Mouse (Mus musculus) heart, embryonic 11.5 days (tissue): Measurements from ENCODE around the gene Alox12b. TPM values are rescaled to one million over a fixed set of nuclear protein-coding genes. Genes with fewer than 3 reads are reported as not detected.
A peak's percentile ranks its signal among the peaks of the same experiment; 100 is the strongest.

ENCODE experiments used
- ATAC-seq: fragments of 200-750 bp; cut with Nextera tagmentation; replicated peaks from 2 replicates; pipeline ENCODE4 v1.8.0; 2017; ENCODE audit warnings: moderate library complexity; ENCODE audit not compliant: insufficient number of reproducible peaks, low FRiP score, low TSS enrichment
- H3K27ac ChIP-seq: fragments of 300-500 bp; sonication (generic); 2 replicates; pipeline ENCODE4 v1.5.1; 2014; ENCODE audit warnings: mild to moderate bottlenecking, low read depth, low read length
- H3K27me3 ChIP-seq: fragments of 300-500 bp; sonication (generic); 2 replicates; pipeline ENCODE4 v1.6.1; 2014; ENCODE audit warnings: mild to moderate bottlenecking, low read length, mixed read lengths; ENCODE audit not compliant: control insufficient read depth, insufficient read depth
- H3K36me3 ChIP-seq: fragments of 300-500 bp; sonication (generic); 2 replicates; pipeline ENCODE4 v1.6.1; 2014; ENCODE audit warnings: mild to moderate bottlenecking, low read length, moderate library complexity, mixed read lengths; ENCODE audit not compliant: control insufficient read depth, insufficient read depth
- H3K4me1 ChIP-seq: fragments of 300-500 bp; sonication (generic); 2 replicates; pipeline ENCODE4 v1.6.1; 2014; ENCODE audit warnings: low read length; ENCODE audit not compliant: control insufficient read depth, insufficient read depth
- H3K4me2 ChIP-seq: fragments of 300-500 bp; sonication (generic); 2 replicates; pipeline ENCODE4 v1.6.1; 2014; ENCODE audit warnings: mild to moderate bottlenecking, moderate library complexity
- H3K4me3 ChIP-seq: fragments of 300-500 bp; sonication (generic); 2 replicates; pipeline ENCODE4 v1.5.1; 2014; ENCODE audit warnings: low read depth, low read length
- H3K9ac ChIP-seq: fragments of 300-500 bp; sonication (generic); 2 replicates; pipeline ENCODE4 v1.6.1; 2014; ENCODE audit warnings: mild to moderate bottlenecking, low read depth, low read length, moderate library complexity
- H3K9me3 ChIP-seq: fragments of 300-500 bp; sonication (generic); replicated peaks from 2 replicates; pipeline ENCODE4 v1.6.1; 2016; ENCODE audit warnings: low read length; ENCODE audit not compliant: control insufficient read depth
- WGBS: fragments of 180-500 bp; shearing (Covaris S2); extraction: QIAGEN DNeasy Blood & Tissue Kit; methylation state at CpG from one replicate; pipeline ENCODE4 v1.1.7; 2014; ENCODE audit not compliant: insufficient replicate concordance; 5-methylcytosine and 5-hydroxymethylcytosine counted together
- polyA plus RNA-seq: library from polyadenylated mRNA; unstranded; fragments of >200 nt; fragmentation: Nextera tagmentation; extraction: Ambion mirVana; gene quantifications from 2 replicates; pipeline ENCODE4 v1.2.1, GENCODE M21; 2014

The Alox12b gene
- polyA plus RNA-seq, 1 experiment from 2014 or later = not detected

DNA sequence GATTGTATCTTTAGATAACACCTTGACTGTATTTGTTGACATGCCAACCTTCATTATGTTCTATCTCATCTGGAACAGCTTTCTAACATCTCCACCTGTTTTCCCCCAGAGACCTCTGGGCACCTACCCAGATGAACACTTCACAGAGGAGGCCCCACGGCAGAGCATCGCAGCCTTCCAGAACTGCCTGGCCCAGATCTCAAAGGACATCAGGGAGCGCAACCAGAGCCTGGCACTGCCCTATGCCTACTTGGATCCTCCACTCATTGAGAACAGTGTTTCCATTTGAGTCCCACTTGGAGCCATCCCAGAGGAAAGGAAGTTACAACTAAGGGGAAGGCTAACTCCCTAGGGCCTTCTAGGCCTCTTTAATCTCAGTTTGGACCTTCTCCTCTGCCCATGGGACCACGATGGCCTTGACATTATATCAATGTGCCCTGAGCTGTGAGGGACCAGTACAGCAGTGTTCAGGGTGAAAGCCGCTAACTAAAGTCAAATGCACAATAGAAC, 8.3 kb upstream of the Alox12b start:
- no peak for ATAC-seq
- Histone ChIP-seq H3K4me2 (no peak overlapping the region), H3K4me1 (no peaks in the 10 kb centered on the region), H3K9me3 (no peaks in the 10 kb centered on the region), H3K4me3 (no peak overlapping the region), H3K27ac (no peak overlapping the region), H3K9ac (no peak overlapping the region), H3K36me3 (no peaks in the 10 kb centered on the region), H3K27me3 (peaks cover 12% of the 10 kb centered on the region)
- 79% methylated on average over 5 of the region's 5 CpGs for WGBS

GRCm38 (mm10) chr11:69149728-69150127, 7.1 kb upstream of the Alox12b start:
- H3K4me1 ChIP-seq = no peaks in the 10 kb centered on the region
- peaks cover 14% of the 10 kb centered on the region for H3K27me3 ChIP-seq
- H3K9me3 ChIP-seq = no peaks in the 10 kb centered on the region
- no peak for ATAC-seq
- no peaks in the 10 kb centered on the region for H3K36me3 ChIP-seq
- 61% methylated on average over 6 of the region's 6 CpGs for WGBS
- no peak overlapping the region for H3K4me3 ChIP-seq
- H3K4me2 ChIP-seq = no peak overlapping the region
- no peak overlapping the region for H3K27ac ChIP-seq
- no peak overlapping the region for H3K9ac ChIP-seq

- peaks cover 18% of the 10 kb centered on the region for H3K27me3 ChIP-seq
- H3K4me3 ChIP-seq = peak overlapping the region; percentile 11; the same call in 1 of the 2 replicates
- 0 out of 2 replicates have a peak overlapping the region, but pooled peaks have one; percentile 12 for H3K9ac ChIP-seq
- H3K4me1 ChIP-seq = no peaks in the 10 kb centered on the region
- no peaks in the 10 kb centered on the region for H3K9me3 ChIP-seq
- H3K36me3 ChIP-seq = no peaks in the 10 kb centered on the region
- no peak for ATAC-seq
- WGBS = 8% methylated on average over 7 of the region's 7 CpGs
- no peak overlapping the region for H3K27ac ChIP-seq
- H3K4me2 ChIP-seq = peak overlapping the region; percentile 49
Observed at GRCm38 (mm10) chr11:69150444-69150843, 6.3 kb upstream of the Alox12b start.

GRCm38 (mm10) chr11:69151004-69151403, 5.8 kb upstream of the Alox12b start:
- no peak for ATAC-seq
- WGBS = 56% methylated on average over 6 of the region's 6 CpGs
- Histone ChIP-seq H3K4me2 (peak overlapping the region; percentile 49), H3K4me1 (no peaks in the 10 kb centered on the region), H3K9ac (0 out of 2 replicates have a peak overlapping the region, but pooled peaks have one; percentile 12), H3K36me3 (no peaks in the 10 kb centered on the region), H3K27ac (no peak overlapping the region), H3K4me3 (peak overlapping the region; percentile 11; the same call in 1 of the 2 replicates), H3K9me3 (no peaks in the 10 kb centered on the region), H3K27me3 (peaks cover 19% of the 10 kb centered on the region)

GRCm38 (mm10) chr11:69153831-69154230, 3.0 kb upstream of the Alox12b start:
- peaks cover 2% of the 10 kb centered on the region; the same call in 1 of the 2 replicates for H3K4me1 ChIP-seq
- H3K9ac ChIP-seq = no peak overlapping the region
- no peak overlapping the region for H3K27ac ChIP-seq
- WGBS = 75% methylated on average over 8 of the region's 8 CpGs
- H3K27me3 ChIP-seq = peaks cover 46% of the 10 kb centered on the region
- no peak overlapping the region for H3K4me2 ChIP-seq
- no peak for ATAC-seq
- H3K4me3 ChIP-seq = no peak overlapping the region
- H3K9me3 ChIP-seq = no peaks in the 10 kb centered on the region
- no peaks in the 10 kb centered on the region for H3K36me3 ChIP-seq

DNA sequence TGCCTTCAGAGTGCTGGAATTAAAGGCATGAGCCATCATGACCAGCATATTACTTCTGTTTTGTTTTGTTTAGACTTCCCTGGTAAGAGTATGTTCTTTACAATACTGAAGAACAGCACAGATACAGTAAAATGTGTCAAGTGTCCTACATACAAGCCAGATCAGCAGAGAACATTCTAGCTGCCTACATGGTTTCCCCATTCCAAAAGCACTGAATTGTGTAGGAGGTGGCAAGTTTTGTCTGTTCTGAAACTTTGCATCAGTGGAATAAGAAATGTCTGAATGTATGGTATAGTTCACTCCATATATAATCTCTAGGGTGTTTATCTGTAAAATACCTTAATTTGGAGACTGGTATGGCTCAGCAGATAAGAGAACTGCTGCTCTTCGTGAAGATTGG, 1.4 kb upstream of the Alox12b start:
- WGBS = 44% methylated on average over 1 of the region's 1 CpGs
- no peak overlapping the region for H3K4me2 ChIP-seq

GRCm38 (mm10) chr11:69169313-69169712, 12.5 kb downstream of the Alox12b start:
- Histone ChIP-seq H3K4me1 (no peaks in the 10 kb centered on the region), H3K4me2 (no peak overlapping the region), H3K36me3 (no peaks in the 10 kb centered on the region), H3K9ac (no peak overlapping the region), H3K27ac (no peak overlapping the region), H3K27me3 (peaks cover 11% of the 10 kb centered on the region), H3K4me3 (no peak overlapping the region), H3K9me3 (no peaks in the 10 kb centered on the region)
- WGBS = 85% methylated on average over 12 of the region's 12 CpGs
- no peak for ATAC-seq

More for the DNA sequence above, 1.4 kb upstream of the Alox12b start:
- Histone ChIP-seq H3K9ac (no peak overlapping the region), H3K4me1 (peaks cover 2% of the 10 kb centered on the region; the same call in 1 of the 2 replicates), H3K27me3 (peaks cover 52% of the 10 kb centered on the region), H3K9me3 (no peaks in the 10 kb centered on the region), H3K36me3 (no peaks in the 10 kb centered on the region), H3K4me3 (no peak overlapping the region), H3K27ac (no peak overlapping the region)
- no peak for ATAC-seq

DNA sequence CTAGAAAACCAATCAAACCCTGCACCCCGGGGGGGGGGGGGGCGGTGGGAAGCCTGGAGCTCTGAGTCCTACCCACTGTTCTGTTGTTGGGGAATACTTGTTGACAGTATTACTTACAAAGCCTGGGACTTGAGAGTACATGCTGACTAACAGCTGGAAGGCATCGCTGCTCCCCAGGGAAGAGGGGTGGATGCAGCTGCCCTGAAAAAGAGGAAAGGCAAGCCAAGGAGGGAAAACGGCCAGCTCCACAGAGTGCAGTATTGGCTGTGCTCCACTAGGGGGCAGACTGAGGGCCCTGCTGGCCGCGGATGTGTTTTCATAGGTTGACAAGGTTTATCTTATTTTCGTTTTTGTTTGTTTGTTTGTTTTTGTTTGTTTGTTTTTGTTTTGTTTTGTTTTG, 14.8 kb downstream of the Alox12b start:
- 33% methylated on average over 7 of the region's 7 CpGs for WGBS
- H3K27ac ChIP-seq = no peak overlapping the region
- H3K9ac ChIP-seq = no peak overlapping the region
- 0 out of 2 replicates have a peak, but pooled peaks cover 2% of the 10 kb centered on the region for H3K4me1 ChIP-seq
- no peak for ATAC-seq
- no peaks in the 10 kb centered on the region for H3K9me3 ChIP-seq
- H3K27me3 ChIP-seq = peaks cover 7% of the 10 kb centered on the region; the same call in 1 of the 2 replicates
- H3K4me3 ChIP-seq = no peak overlapping the region
- no peak overlapping the region for H3K4me2 ChIP-seq
- no peaks in the 10 kb centered on the region for H3K36me3 ChIP-seq

DNA sequence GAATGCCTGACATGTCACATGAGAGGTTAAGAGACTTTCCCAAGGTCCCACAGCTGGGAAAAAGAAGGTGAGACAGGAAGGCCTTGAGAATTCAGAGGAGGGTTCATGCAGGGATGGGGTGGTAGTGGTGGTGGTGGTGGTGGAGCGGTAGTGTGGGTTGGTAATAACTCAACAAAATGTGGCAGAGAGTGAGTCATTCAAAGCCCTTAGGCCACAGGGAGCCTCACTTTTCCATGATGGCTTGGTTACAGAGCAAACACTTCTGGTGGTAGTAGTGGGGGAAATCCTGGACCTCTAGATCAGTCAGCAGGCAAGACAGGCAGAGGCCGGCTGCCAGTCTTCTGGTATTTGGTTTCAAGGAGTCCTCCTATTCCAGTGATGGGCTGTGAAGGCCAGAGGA, 15.8 kb downstream of the Alox12b start:
- ATAC-seq = no peak
- peaks cover 7% of the 10 kb centered on the region; the same call in 1 of the 2 replicates for H3K27me3 ChIP-seq
- H3K4me3 ChIP-seq = no peak overlapping the region
- 82% methylated on average over 2 of the region's 2 CpGs for WGBS
- no peaks in the 10 kb centered on the region for H3K9me3 ChIP-seq
- H3K9ac ChIP-seq = no peak overlapping the region
- H3K4me1 ChIP-seq = 0 out of 2 replicates have a peak, but pooled peaks cover 2% of the 10 kb centered on the region
- H3K4me2 ChIP-seq = no peak overlapping the region
- H3K27ac ChIP-seq = no peak overlapping the region
- no peaks in the 10 kb centered on the region for H3K36me3 ChIP-seq
